Mouse (Mus musculus): ENCODE measurements around the gene Ap5z1.

DNA sequence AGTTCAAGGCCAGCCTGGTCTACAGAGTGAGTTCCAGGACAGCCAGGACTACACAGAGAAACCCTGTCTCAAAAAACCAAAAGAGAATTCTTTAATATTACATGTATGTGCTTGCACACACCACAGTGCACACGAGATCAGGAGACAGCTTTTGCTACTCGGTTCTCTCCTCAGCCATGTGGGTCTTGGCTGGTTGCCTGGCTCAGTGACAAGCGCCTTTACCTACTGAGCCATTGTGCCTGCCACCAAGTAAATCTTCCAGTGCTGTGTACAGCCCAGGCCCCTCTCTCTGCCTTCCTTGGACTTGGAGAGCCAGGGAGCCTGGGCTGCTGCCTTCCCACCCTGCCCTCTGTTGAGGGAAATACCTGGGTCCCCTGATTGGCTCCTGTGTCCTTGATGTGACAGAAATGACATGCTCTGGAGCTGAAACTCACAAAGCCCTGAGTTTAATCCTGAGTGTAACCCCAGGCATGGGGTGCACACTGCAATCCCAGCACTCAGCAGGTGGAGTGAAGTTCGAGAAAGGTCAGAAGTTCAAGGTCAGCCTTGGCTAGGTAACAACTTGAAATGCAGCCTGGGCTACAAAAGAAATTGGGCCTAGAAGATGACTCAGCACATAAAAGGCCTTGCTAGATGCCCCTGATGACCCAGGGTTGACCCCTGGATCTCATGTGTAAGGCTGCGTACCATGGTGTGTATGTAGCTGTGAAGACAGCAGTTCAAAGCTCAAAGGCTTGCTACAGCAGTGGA is 14.3 kb downstream of the Ap5z1 start:
- TF ChIP-seq CTCF (IDR thresholded peaks at IDR 0.05; ENCODE audit: insufficient read depth, low read length) (no peak), POLR2A (IDR thresholded peaks at IDR 0.05; ENCODE audit: borderline replicate concordance, extremely low read depth, low read depth, low read length) (no peak)

All from lung, adult 2 months (tissue).